Mouse (Mus musculus) skeletal muscle tissue, adult 2 months (tissue): ENCODE results near the gene Sptbn2.
A peak's percentile ranks its signal among the peaks of the same experiment; 100 is the strongest.

Experiments used
- DNase-seq: peaks from one replicate; pipeline ENCODE4 v3.0.0-alpha.2; 2012; ENCODE audit warnings: low read depth, low spot score

Sptbn2 gene

GRCm38 (mm10) chr19:4711098-4711600 lies at the start of gene Sptbn2:
TSS of gene Sptbn2 (plus strand) at chr19:4711167.
- DNase-seq, result no peak

DNA sequence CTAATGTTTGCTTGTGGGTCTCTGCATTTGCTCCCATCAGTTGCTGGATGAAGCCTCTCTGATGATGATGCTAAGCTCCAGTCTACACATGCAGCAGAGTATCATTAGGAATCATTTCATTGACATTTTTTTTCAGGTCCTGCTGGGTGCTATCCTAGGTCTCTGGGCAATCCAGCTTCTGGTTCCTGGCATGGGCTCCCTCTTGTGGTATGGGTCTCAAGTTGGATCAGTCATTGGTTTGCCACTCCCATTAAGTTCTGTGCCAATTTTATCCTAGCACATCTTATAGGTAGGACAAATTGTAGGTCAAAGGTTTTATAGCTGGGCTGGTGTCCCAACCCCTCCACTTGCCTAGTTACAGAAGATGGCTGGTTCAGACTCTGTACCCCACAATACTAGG lies 44.2 kb upstream of the Sptbn2 start:
- DNase-seq, result no peak

- DNase-seq, result no peak
These were observed 40.2 kb upstream of the Sptbn2 start for GRCm38 (mm10) chr19:4670776-4671175.

DNA sequence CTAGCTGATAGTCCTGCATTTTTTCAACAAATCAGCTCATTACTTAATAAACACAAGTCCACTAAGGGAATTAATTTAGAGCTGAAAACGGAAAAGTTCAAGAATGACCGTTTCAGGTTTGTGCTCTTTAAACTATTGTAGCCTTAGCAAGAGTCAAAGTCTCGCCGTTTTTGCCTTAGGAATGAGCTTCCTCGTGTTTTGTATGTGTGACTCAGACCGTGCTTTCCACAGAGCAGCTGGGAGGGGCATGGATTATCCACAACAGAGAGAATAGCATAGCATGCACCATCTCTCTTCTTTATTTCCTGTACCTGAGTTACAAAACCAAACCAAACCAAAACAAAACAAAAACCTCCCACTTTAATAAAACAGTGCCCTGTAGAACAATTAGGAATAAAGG lies 38.6 kb upstream of the Sptbn2 start:
- no peak for DNase-seq

DNA sequence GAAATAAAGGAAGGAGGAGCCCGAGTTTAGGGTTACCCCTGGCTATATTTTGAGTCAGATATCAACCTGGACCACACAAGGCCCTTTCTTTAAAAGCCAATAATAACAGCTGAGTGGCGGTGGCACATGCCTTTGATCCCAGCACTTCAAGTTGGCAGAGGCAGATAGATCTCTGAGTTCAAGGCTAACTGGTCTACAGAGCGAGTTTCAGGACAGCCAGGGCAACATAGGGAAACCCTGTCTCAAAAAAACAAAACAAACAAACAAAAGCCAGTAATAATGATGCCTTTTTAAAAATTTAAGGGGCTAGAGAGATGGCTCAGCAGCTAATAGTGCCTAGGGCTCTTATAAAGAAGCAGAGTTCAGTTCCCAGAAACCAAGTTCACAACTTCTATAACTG lies 16.6 kb upstream of the Sptbn2 start:
- no peak for DNase-seq

DNA sequence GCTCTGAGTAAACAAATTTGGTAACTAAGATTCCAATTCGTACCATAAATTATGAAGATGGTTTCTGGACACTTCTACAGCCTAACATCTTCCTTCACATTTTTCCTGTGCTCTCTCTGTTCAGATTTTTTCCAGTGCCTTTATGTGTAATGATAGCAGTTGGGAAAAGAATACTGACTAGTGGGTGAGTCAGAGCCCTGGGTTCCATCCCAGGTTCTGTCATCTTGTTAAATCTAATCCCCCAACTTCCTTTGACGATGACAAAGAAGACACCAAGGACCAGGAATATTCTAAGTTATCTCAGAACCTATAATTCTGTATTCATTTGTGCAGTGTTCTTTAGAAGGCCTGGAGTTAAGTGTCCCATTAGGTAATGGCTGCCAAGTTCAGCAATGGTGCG lies 13.8 kb upstream of the Sptbn2 start:
- DNase-seq, result no peak

DNA sequence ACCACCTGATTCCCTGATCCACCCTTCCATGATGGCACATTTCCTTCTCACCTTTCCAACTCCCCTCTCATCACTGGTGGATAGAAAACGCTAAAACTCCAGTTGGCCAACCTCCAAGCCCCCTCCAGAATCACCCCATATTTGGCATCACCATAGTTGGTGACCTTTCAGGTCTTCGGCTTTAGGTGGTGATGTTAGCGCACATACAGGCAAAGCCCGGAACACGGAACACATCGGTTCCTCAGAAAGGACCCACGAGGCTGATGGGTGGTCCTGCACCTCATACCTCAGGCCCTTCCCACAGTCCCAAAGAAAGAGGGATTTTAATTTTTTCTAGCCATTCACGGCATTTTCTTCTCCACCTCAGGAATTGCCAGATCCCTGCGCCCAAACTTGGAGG lies 13.2 kb upstream of the Sptbn2 start:
- DNase-seq, result no peak

GRCm38 (mm10) chr19:4698205-4698677 lies 12.7 kb upstream of the Sptbn2 start, which contains the start of gene Gm960:
TSS of gene Gm960 (minus strand) at chr19:4698668.
- DNase-seq, result peak; percentile 29

DNA sequence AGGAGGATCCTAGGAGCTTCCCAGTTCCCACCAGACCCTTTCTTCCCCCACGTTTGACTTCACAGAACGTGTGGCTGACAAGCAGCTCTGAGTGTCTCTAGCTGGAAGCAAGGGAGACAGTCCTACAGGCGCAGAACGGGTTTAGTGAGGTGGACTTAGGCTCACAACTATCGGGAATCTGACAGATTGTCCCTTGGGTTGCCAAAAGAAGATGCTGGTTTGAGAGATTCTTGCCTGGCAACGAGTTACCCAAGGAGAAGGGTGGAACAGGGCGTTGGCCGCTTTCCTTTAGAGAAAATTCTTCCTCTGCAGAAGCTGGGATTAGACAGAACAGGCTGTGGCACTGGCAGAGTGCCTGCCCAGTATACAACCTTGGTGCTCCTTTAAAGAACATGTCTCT lies 12.1 kb upstream of the Sptbn2 start:
- no peak for DNase-seq

DNA sequence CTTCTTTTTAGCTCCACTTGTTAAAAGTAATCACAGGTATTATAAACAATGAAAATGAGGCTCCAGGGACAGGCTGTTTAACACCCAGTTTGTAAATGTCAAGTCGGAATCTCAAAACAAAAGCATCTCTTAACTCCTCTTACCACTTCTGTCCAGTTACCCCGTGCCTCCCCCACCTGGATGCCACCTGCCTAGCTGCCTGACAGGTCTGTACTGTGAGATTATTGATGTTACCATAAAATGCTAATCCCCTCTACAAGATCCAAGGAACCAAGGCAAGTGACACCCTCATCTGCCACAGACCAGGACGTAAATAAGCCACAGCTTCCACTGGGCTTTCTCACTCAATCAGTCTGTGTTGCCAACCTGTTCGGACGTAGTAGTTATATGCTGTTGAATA lies 11.1 kb upstream of the Sptbn2 start:
- DNase-seq, result no peak

GRCm38 (mm10) chr19:4700656-4701055 lies 10.3 kb upstream of the Sptbn2 start:
- no peak for DNase-seq

- DNase-seq, result no peak
These were observed 9.7 kb upstream of the Sptbn2 start for GRCm38 (mm10) chr19:4701221-4701620.

DNA sequence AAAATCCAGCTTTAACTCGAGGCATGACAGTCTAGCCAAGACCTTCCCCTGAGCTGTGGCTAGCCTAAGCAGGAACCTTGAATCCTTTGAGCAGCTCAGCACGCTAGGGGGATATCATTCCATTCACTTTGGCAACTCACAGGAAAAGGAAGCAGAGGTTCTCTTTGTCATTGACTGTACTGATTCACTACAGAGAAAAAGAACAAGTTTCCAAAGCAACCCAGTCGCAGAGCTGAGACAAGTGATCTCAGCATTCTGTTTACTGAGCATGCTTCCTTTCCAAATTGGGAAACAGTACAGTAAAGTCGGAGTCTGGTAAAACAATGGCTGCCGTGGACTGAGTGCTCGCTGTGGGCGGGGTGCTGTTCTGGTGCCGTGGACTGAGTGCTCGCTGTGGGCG lies 2.2 kb upstream of the Sptbn2 start:
- DNase-seq, result no peak

GRCm38 (mm10) chr19:4711601-4712155 lies 711 bp downstream of the Sptbn2 start:
- no peak for DNase-seq

GRCm38 (mm10) chr19:4712156-4712780 lies 1.3 kb downstream of the Sptbn2 start:
- no peak for DNase-seq

DNA sequence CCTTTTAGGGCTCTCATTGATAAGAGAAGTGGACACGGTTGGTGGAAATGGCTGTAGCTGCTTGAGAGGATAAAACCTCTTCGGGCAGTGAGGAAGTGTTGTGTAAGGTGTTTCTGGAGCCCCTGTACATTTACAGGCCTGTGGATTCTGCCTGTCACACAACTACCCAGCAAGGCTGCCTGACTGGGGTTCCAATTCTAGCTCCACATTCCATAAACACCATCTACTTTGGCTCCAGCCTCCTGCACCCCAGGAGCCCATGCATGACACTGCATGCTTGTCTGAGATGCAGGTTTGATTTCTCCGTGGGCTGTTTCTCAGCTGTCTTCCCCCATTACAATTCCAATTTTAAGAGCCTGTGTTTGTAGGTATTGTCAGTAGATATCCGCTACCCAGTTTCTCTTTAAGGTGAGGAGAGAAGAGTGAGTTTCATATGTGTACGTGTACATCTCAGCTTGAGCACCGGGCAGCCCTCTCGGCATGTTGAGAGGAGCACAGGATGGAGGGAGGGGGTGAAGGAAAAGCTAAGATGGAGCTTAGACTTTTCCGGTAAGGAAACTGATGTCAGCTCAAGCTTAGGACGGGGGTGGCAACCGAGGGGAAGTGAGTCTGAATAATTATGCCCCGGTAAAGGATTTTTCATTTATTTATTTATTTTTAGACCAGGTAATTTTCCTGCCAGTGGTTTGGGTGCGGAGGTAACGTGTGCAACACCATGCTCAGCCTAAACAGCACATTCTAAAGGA lies 2.0 kb downstream of the Sptbn2 start:
- DNase-seq, result no peak

- no peak for DNase-seq
These were observed 2.9 kb downstream of the Sptbn2 start for GRCm38 (mm10) chr19:4713886-4714285.

DNA sequence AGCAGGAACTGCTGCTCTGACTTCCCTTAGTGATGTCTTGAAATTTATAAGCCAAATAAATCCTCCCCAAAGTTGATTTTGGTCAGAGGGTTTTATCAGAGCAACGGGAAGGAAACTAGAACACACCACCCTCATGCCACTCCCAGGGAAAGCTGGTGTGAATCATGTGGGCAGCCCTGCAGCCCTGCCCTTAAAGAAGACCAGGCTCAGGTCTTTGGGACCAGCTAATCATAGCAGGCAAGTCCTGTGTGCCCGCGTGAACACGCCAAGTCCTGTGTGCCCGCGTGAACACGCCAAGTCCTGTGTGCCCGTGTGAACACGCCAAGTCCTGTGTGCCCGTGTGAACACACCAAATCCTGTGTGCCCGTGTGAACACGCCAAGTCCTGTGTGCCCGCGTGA lies 5.8 kb downstream of the Sptbn2 start:
- DNase-seq, result no peak

- DNase-seq, result no peak
These were observed 6.3 kb downstream of the Sptbn2 start for GRCm38 (mm10) chr19:4717281-4717680.

GRCm38 (mm10) chr19:4718716-4719115 lies 7.7 kb downstream of the Sptbn2 start:
- no peak for DNase-seq

- no peak for DNase-seq
These were observed 8.4 kb downstream of the Sptbn2 start for GRCm38 (mm10) chr19:4719351-4719764.

GRCm38 (mm10) chr19:4720112-4720511 lies 9.1 kb downstream of the Sptbn2 start:
- no peak for DNase-seq
